Comparison of ENCODE assay signal across 12 mouse cellular contexts in genomic region chr13:41402441-41403003, GRCm38 (mm10).
DNase-seq lines count a peak whose midpoint lies in the region; TF ChIP-seq lines count a peak whose summit lies in the region.
"Had no signal": no experiment of that assay in that cellular context is flagged by ENCODE, and none has a peak within 500 bp of the region (broad histone marks: within the 10 kb centered on the region; RNA-seq: fewer than 3 reads in every experiment).

No protein-coding gene starts in this region.

- peak overlapping the region; percentile 81 for H3K4me2 ChIP-seq in CH12.LX (ENCODE audit: insufficient read depth, low read depth, poor library complexity, severe bottlenecking)

- peak overlapping the region; percentile 84 for H3K27ac ChIP-seq in CH12.LX (ENCODE audit: insufficient read depth, low read depth)

- TF ChIP-seq CTCF in CH12.LX (conservative IDR thresholded peaks at IDR 0.05 in 1 of 2, IDR thresholded peaks at IDR 0.05 in 1 of 2; ENCODE audit: low read depth in 2 of 2, low read length in 2 of 2), result no peak

- peaks cover 19 to 46% of the 10 kb centered on the region in 2 experiments for H3K36me3 ChIP-seq in CH12.LX (replicated peaks in 1 of 2; ENCODE audit: control insufficient read depth in 1 of 2, insufficient read depth in 1 of 2, low read length in 1 of 2)

- peak overlapping the region; percentile 34; the same call in 1 of the 2 replicates for H3K9ac ChIP-seq in CH12.LX (ENCODE audit: insufficient read depth, low read depth)

- peaks cover 26 to 60% of the 10 kb centered on the region in 2 experiments for H3K4me1 ChIP-seq in CH12.LX (ENCODE audit: control insufficient read depth in 1 of 2, insufficient read depth in 2 of 2)

- dilution Hi-C loops in CH12.LX (cut with MboI; ENCODE audit: extremely low pct_ligation_motif_present, extremely low pct_unique_long_range_greater_than_20kb, low sequenced_read_pairs), result no loop called here

- no peaks in the 10 kb centered on the region for H3K27me3 ChIP-seq in CH12.LX (replicated peaks)

- intact Hi-C loops in left cerebral cortex, postnatal 10 days (cut with DNase I), result no loop called here
- intact Hi-C loops in left cerebral cortex, postnatal 25 days (cut with DNase I), result no loop called here

- DNase-seq in kidney, adult 9 months, result peak; percentile 54
- no peak for DNase-seq in kidney, adult 18-20 months
- DNase-seq in 3134 (ENCODE audit: extremely low read depth, insufficient read length, low spot score) (peak; percentile 51), CH12.LX (ENCODE audit: extremely low read depth) (peak; percentile 91)
- DNase-seq in kidney, postnatal 36 days, result peak; percentile 9 to 40
- no peak for DNase-seq in left cerebral cortex, postnatal 10 days (ENCODE audit: extremely low spot score in 1 of 2, low spot score in 2 of 2)
- no peak for DNase-seq in left cerebral cortex, postnatal 25 days (ENCODE audit: low spot score in 2 of 2)
- DNase-seq: cerebellum, postnatal 25 days; heart, postnatal 36 days; layer of hippocampus, postnatal 36 days; right cerebral cortex, postnatal 4 days; thymus, adult 2 months had no signal

- in situ Hi-C loops in CH12.LX (cut with MboI; ENCODE audit: low pct_ligation_motif_present, low pct_unique_long_range_greater_than_20kb, low sequenced_read_pairs), result no loop called here

- H3K79me2 ChIP-seq in CH12.LX (replicated peaks; ENCODE audit: control insufficient read depth, extremely low read depth, insufficient read depth, poor library complexity, severe bottlenecking), result no peaks in the 10 kb centered on the region

- TF ChIP-seq EP300 in CH12.LX (IDR thresholded peaks at IDR 0.05; ENCODE audit: low read length), result peak; percentile 86

- TF ChIP-seq POLR2A in CH12.LX (IDR thresholded peaks at IDR 0.05; ENCODE audit: low read depth, low read length), result peak; percentile 31; the same call in 1 of the 2 replicates

- TF ChIP-seq RAD21 in CH12.LX (IDR thresholded peaks at IDR 0.05; ENCODE audit: low read depth, low read length), result no peak; the same call in 1 of the 2 replicates

- H3K9me3 ChIP-seq in CH12.LX (replicated peaks; ENCODE audit: low read length), result peaks cover 9% of the 10 kb centered on the region

- H3K4me3 ChIP-seq in CH12.LX (replicated peaks in 1 of 3; ENCODE audit: low read depth in 2 of 3, low read length in 2 of 3, poor library complexity in 1 of 3), result no peak overlapping the region

TF ChIP-seq in CH12.LX, 34 proteins besides CTCF, POLR2A, EP300 and RAD21:
- TF ChIP-seq ETS1 (conservative IDR thresholded peaks at IDR 0.05; ENCODE audit: low read depth, low read length) (peak; percentile 33), GABPA (IDR thresholded peaks at IDR 0.05; ENCODE audit: insufficient replicate concordance, low read depth, low read length) (no peak), ELF1 (IDR thresholded peaks at IDR 0.05; ENCODE audit: low read depth, low read length) (peak; percentile 11; the same call in 1 of the 2 replicates), MEF2A (IDR thresholded peaks at IDR 0.05; ENCODE audit: borderline replicate concordance, low read depth, low read length) (peak; percentile 48; the same call in 1 of the 2 replicates), RCOR1 (conservative IDR thresholded peaks at IDR 0.05; ENCODE audit: low read depth, low read length) (no peak), MAX (IDR thresholded peaks at IDR 0.05; ENCODE audit: low read length) (no peak), NRF1 (IDR thresholded peaks at IDR 0.05; ENCODE audit: low read depth, low read length) (no peak), JUN (IDR thresholded peaks at IDR 0.05; ENCODE audit: insufficient read depth, low read depth, low read length) (no peak), PAX5 (IDR thresholded peaks at IDR 0.05; ENCODE audit: low read length) (no peak), ZC3H11A (IDR thresholded peaks at IDR 0.05; ENCODE audit: low read depth, low read length) (no peak), TBP (conservative IDR thresholded peaks at IDR 0.05; ENCODE audit: low read depth, low read length) (0 out of 2 replicates have a peak, but pooled peaks have one; percentile 26), BHLHE40 (IDR thresholded peaks at IDR 0.05; ENCODE audit: low read depth, low read length) (no peak; the same call in 1 of the 2 replicates), ZNF384 (IDR thresholded peaks at IDR 0.05; ENCODE audit: low read depth, low read length) (peak; percentile 96), JUND (conservative IDR thresholded peaks at IDR 0.05; ENCODE audit: low read depth, low read length) (0 out of 2 replicates have a peak, but pooled peaks have one; percentile 9), USF2 (conservative IDR thresholded peaks at IDR 0.05; ENCODE audit: low read depth, low read length) (no peak)

Comparison
In these comparisons a context has a peak if more than half of its experiments do, and no peak if none do; other contexts are left out.
1. DNase-seq: peak in kidney, adult 9 months (single experiment), 3134 (single experiment), CH12.LX (single experiment) and kidney, postnatal 36 days (2 of 2); none in kidney, adult 18-20 months (single experiment), left cerebral cortex, postnatal 10 days (0 of 2) and left cerebral cortex, postnatal 25 days (0 of 2).